15 mouse cellular contexts compared by ENCODE assay signal in genomic region chr11:17743821-17744220, GRCm38 (mm10).
"Had no signal": no experiment of that assay in that cellular context is flagged by ENCODE, and none has a peak within 500 bp of the region (broad histone marks: within the 10 kb centered on the region; RNA-seq: fewer than 3 reads in every experiment).

No protein-coding gene starts in this region.

- H3K4me2 ChIP-seq: neural tube, embryonic 15.5 days; stomach, embryonic 15.5 days had no signal

- H3K9ac ChIP-seq: neural tube, embryonic 15.5 days; stomach, embryonic 15.5 days had no signal

- H3K27me3 ChIP-seq: neural tube, embryonic 15.5 days; stomach, embryonic 15.5 days had no signal

- H3K36me3 ChIP-seq: neural tube, embryonic 15.5 days; stomach, embryonic 15.5 days had no signal

- H3K4me1 ChIP-seq: neural tube, embryonic 15.5 days; stomach, embryonic 15.5 days had no signal

- H3K27ac ChIP-seq: neural tube, embryonic 15.5 days; stomach, embryonic 15.5 days; stomach, postnatal 0 days had no signal

- DNase-seq: retina, postnatal 1 day; right cerebral cortex, adult 18-20 months; right cerebral cortex, postnatal 14 days; right cerebral cortex, postnatal 25 days; right cerebral cortex, postnatal 4 days; spleen, adult 18-20 months; thymus, adult 18-20 months; thymus, adult 2 months; thymus, postnatal 14 days; thymus, postnatal 25 days; thymus, postnatal 36 days; thymus, postnatal 4 days had no signal

- H3K9me3 ChIP-seq: neural tube, embryonic 15.5 days; stomach, embryonic 15.5 days had no signal

- H3K4me3 ChIP-seq: neural tube, embryonic 15.5 days; stomach, embryonic 15.5 days had no signal
